Mouse (Mus musculus): ENCODE measurements around the gene Myo7a. TPM values are rescaled to one million over a fixed set of nuclear protein-coding genes. Genes with fewer than 3 reads are reported as not detected.

Gene Myo7a
- polyA plus RNA-seq, 1 experiment from 2014 or later = 8.4 TPM

- H3K36me3 ChIP-seq (ENCODE audit: insufficient read depth, low read length) = no peaks in the 10 kb centered on the region
- H3K4me3 ChIP-seq (ENCODE audit: low read depth, low read length) = no peak overlapping the region
- peaks cover 6% of the 10 kb centered on the region; the same call in 1 of the 2 replicates for H3K27me3 ChIP-seq (replicated peaks; ENCODE audit: insufficient read depth, low read length)
- H3K4me2 ChIP-seq (replicated peaks; ENCODE audit: low read depth, low read length) = no peak overlapping the region
- H3K4me1 ChIP-seq (ENCODE audit: insufficient read depth, low read depth, low read length) = no peaks in the 10 kb centered on the region
- ATAC-seq (no peak), DNase-seq (ENCODE audit: low spot score) (no peak)
- WGBS = 78% methylated on average over 16 of the region's 16 CpGs
- H3K27ac ChIP-seq (ENCODE audit: low read length) = no peak overlapping the region
- H3K9me3 ChIP-seq (ENCODE audit: low read length) = no peaks in the 10 kb centered on the region
- H3K9ac ChIP-seq (replicated peaks; ENCODE audit: low read depth) = no peak overlapping the region
- TF ChIP-seq CTCF (IDR thresholded peaks at IDR 0.05) (no peak), EP300 (IDR thresholded peaks at IDR 0.05) (no peak)
These were observed 10.5 kb downstream of the Myo7a start for GRCm38 (mm10) chr7:98108636-98109430.

- WGBS = 80% methylated on average over 7 of the region's 7 CpGs
- TF ChIP-seq EP300 (IDR thresholded peaks at IDR 0.05) (no peak), CTCF (IDR thresholded peaks at IDR 0.05) (no peak)
- H3K4me3 ChIP-seq (ENCODE audit: low read depth, low read length) = no peak overlapping the region
- H3K4me1 ChIP-seq (ENCODE audit: insufficient read depth, low read depth, low read length) = no peaks in the 10 kb centered on the region
- DNase-seq (ENCODE audit: low spot score) (no peak), ATAC-seq (no peak)
- no peaks in the 10 kb centered on the region for H3K9me3 ChIP-seq (ENCODE audit: low read length)
- no peak overlapping the region for H3K9ac ChIP-seq (replicated peaks; ENCODE audit: low read depth)
- no peak overlapping the region for H3K27ac ChIP-seq (ENCODE audit: low read length)
- H3K4me2 ChIP-seq (replicated peaks; ENCODE audit: low read depth, low read length) = no peak overlapping the region
- H3K36me3 ChIP-seq (ENCODE audit: insufficient read depth, low read length) = no peaks in the 10 kb centered on the region
- H3K27me3 ChIP-seq (replicated peaks; ENCODE audit: insufficient read depth, low read length) = peaks cover 1% of the 10 kb centered on the region; the same call in 1 of the 2 replicates
These were observed 13.1 kb downstream of the Myo7a start for GRCm38 (mm10) chr7:98106272-98106671.

GRCm38 (mm10) chr7:98104481-98105435 lies 14.6 kb downstream of the Myo7a start:
- no peak overlapping the region for H3K4me2 ChIP-seq (replicated peaks; ENCODE audit: low read depth, low read length)
- DNase-seq (ENCODE audit: low spot score) (peak; percentile 57), ATAC-seq (peak; percentile 72)
- no peak overlapping the region for H3K4me3 ChIP-seq (ENCODE audit: low read depth, low read length)
- no peaks in the 10 kb centered on the region for H3K9me3 ChIP-seq (ENCODE audit: low read length)
- 48% methylated on average over 16 of the region's 16 CpGs for WGBS
- no peaks in the 10 kb centered on the region for H3K4me1 ChIP-seq (ENCODE audit: insufficient read depth, low read depth, low read length)
- H3K27me3 ChIP-seq (replicated peaks; ENCODE audit: insufficient read depth, low read length) = no peaks in the 10 kb centered on the region
- peak overlapping the region; percentile 54 for H3K27ac ChIP-seq (ENCODE audit: low read length)
- TF ChIP-seq CTCF (IDR thresholded peaks at IDR 0.05) = no peak
- 0 out of 2 replicates have a peak, but pooled peaks have one; percentile 21 for TF ChIP-seq EP300 (IDR thresholded peaks at IDR 0.05)
- H3K9ac ChIP-seq (replicated peaks; ENCODE audit: low read depth) = 0 out of 2 replicates have a peak overlapping the region, but pooled peaks have one; percentile 19
- no peaks in the 10 kb centered on the region for H3K36me3 ChIP-seq (ENCODE audit: insufficient read depth, low read length)

- Histone ChIP-seq H3K4me1 (ENCODE audit: insufficient read depth, low read depth, low read length) (no peaks in the 10 kb centered on the region), H3K9ac (replicated peaks; ENCODE audit: low read depth) (no peak overlapping the region), H3K27me3 (replicated peaks; ENCODE audit: insufficient read depth, low read length) (no peaks in the 10 kb centered on the region), H3K27ac (ENCODE audit: low read length) (no peak overlapping the region; the same call in 1 of the 2 replicates), H3K9me3 (ENCODE audit: low read length) (no peaks in the 10 kb centered on the region), H3K4me2 (replicated peaks; ENCODE audit: low read depth, low read length) (no peak overlapping the region), H3K36me3 (ENCODE audit: insufficient read depth, low read length) (no peaks in the 10 kb centered on the region), H3K4me3 (ENCODE audit: low read depth, low read length) (no peak overlapping the region)
- peak; percentile 39 for ATAC-seq
- TF ChIP-seq EP300 (IDR thresholded peaks at IDR 0.05) (no peak), CTCF (IDR thresholded peaks at IDR 0.05) (no peak)
- WGBS = 70% methylated on average over 5 of the region's 5 CpGs
- peak; percentile 31 for DNase-seq (ENCODE audit: low spot score)
These were observed 15.4 kb downstream of the Myo7a start for GRCm38 (mm10) chr7:98103942-98104292.

GRCm38 (mm10) chr7:98103002-98103941 lies 16.1 kb downstream of the Myo7a start:
- peak overlapping the region; percentile 18 for H3K4me3 ChIP-seq (ENCODE audit: low read depth, low read length)
- H3K9me3 ChIP-seq (ENCODE audit: low read length) = no peaks in the 10 kb centered on the region
- H3K4me1 ChIP-seq (ENCODE audit: insufficient read depth, low read depth, low read length) = no peaks in the 10 kb centered on the region
- H3K27me3 ChIP-seq (replicated peaks; ENCODE audit: insufficient read depth, low read length) = no peaks in the 10 kb centered on the region
- 25% methylated on average over 10 of the region's 26 CpGs for WGBS
- 0 out of 2 replicates have a peak overlapping the region, but pooled peaks have one; percentile 1 for H3K9ac ChIP-seq (replicated peaks; ENCODE audit: low read depth)
- H3K27ac ChIP-seq (ENCODE audit: low read length) = no peak overlapping the region
- peak; percentile 57 for ATAC-seq
- H3K4me2 ChIP-seq (replicated peaks; ENCODE audit: low read depth, low read length) = peak overlapping the region; percentile 36
- no peak for TF ChIP-seq EP300 (IDR thresholded peaks at IDR 0.05)
- peak; percentile 81 for TF ChIP-seq CTCF (IDR thresholded peaks at IDR 0.05)
- no peaks in the 10 kb centered on the region for H3K36me3 ChIP-seq (ENCODE audit: insufficient read depth, low read length)
- DNase-seq (ENCODE audit: low spot score) = peak; percentile 84

Measured in lung, postnatal 0 days (tissue).